Mouse (Mus musculus) MEL (cell line): ENCODE data around the gene Htr2a. TPM values are rescaled to one million over a fixed set of nuclear protein-coding genes. Genes with fewer than 3 reads are reported as not detected.

ENCODE experiments used
- DNase-seq: peaks from one replicate; pipeline ENCODE4 v3.0.0; 2011; ENCODE audit warnings: low read depth, low spot score
- H3K27ac ChIP-seq: 2 replicates; pipeline ENCODE4 v1.5.1; 2012; ENCODE audit warnings: low read depth, mild to moderate bottlenecking, control low read depth, low read length, moderate library complexity; ENCODE audit not compliant: control insufficient read depth
- H3K27me3 ChIP-seq, 2 experiments: fragments of 150-350 bp in 1 of 2; sonication (generic) in 1 of 2; 2 replicates each; pipeline ENCODE4 v1.6.1; 2012; ENCODE audit warnings: low read length in 2 of 2, mild to moderate bottlenecking in 2 of 2, improper control_type of control experiment in 1 of 2, moderate library complexity in 1 of 2; ENCODE audit not compliant: insufficient read depth in 2 of 2, control insufficient read depth in 1 of 2
- H3K36me3 ChIP-seq, 2 experiments: 2 replicates each; pipeline ENCODE4 v1.6.1; 2012 to 2014; ENCODE audit warnings: low read length in 2 of 2, improper control_type of control experiment in 1 of 2, inconsistent platforms in 1 of 2, mild to moderate bottlenecking in 1 of 2; ENCODE audit not compliant: insufficient read depth in 2 of 2, control insufficient read depth in 1 of 2
- H3K4me1 ChIP-seq, 2 experiments: fragments of 150-350 bp in 1 of 2; sonication (generic) in 1 of 2; 2 replicates each; pipeline ENCODE4 v1.6.1; 2012; ENCODE audit warnings: low read length in 2 of 2, improper control_type of control experiment in 1 of 2, mild to moderate bottlenecking in 1 of 2; ENCODE audit not compliant: insufficient read depth in 2 of 2, control insufficient read depth in 1 of 2
- H3K4me3 ChIP-seq, 2 experiments: fragments of 150-350 bp in 1 of 2; sonication (generic) in 1 of 2; 2 replicates each; pipeline ENCODE4 v1.5.1; 2012; ENCODE audit warnings: low read depth in 2 of 2, low read length in 2 of 2, mild to moderate bottlenecking in 2 of 2, moderate library complexity in 2 of 2, control low read depth in 1 of 2, improper control_type of control experiment in 1 of 2; ENCODE audit not compliant: control insufficient read depth in 1 of 2, insufficient read depth in 1 of 2
- H3K79me2 ChIP-seq: 2 replicates; pipeline ENCODE4 v1.6.1; 2012; ENCODE audit warnings: mild to moderate bottlenecking, low read length, moderate library complexity; ENCODE audit not compliant: control insufficient read depth, poor library complexity, insufficient read depth
- H3K9ac ChIP-seq: 2 replicates; pipeline ENCODE4 v1.6.1; 2012; ENCODE audit warnings: low read depth, mild to moderate bottlenecking, control low read depth, low read length, moderate library complexity; ENCODE audit not compliant: control insufficient read depth, poor library complexity, severe bottlenecking
- H3K9me3 ChIP-seq: fragments of 150-350 bp; sonication (generic); replicated peaks from 2 replicates; pipeline ENCODE4 v1.6.1; 2012; ENCODE audit warnings: mild to moderate bottlenecking, low read length, improper control_type of control experiment, moderate library complexity; ENCODE audit not compliant: insufficient read depth
- BHLHE40 ChIP-seq: IDR thresholded peaks from 2 replicates; pipeline ENCODE4 v1.6.1; 2012; ENCODE audit warnings: low read depth, mild to moderate bottlenecking, inconsistent platforms, low read length, improper control_type of control experiment, borderline replicate concordance
- CHD1 ChIP-seq: IDR thresholded peaks from 2 replicates; pipeline ENCODE4 v1.6.1; 2012; ENCODE audit warnings: low read depth, mild to moderate bottlenecking, inconsistent platforms, low read length, improper control_type of control experiment
- E2F4 ChIP-seq: IDR thresholded peaks from 2 replicates; pipeline ENCODE4 v1.6.1; 2011; ENCODE audit warnings: low read depth, low read length, improper control_type of control experiment, borderline replicate concordance
- ELF1 ChIP-seq: IDR thresholded peaks from 2 replicates; pipeline ENCODE4 v1.6.1; 2014; ENCODE audit warnings: low read depth, mild to moderate bottlenecking, inconsistent platforms, low read length, improper control_type of control experiment, moderate library complexity
- EP300 ChIP-seq, 2 experiments: IDR thresholded peaks; 2 replicates each; pipeline ENCODE4 v1.6.1; 2011; ENCODE audit warnings: improper control_type of control experiment in 2 of 2, low read length in 2 of 2, low read depth in 1 of 2, mild to moderate bottlenecking in 1 of 2
- ETS1 ChIP-seq: IDR thresholded peaks from 2 replicates; pipeline ENCODE4 v1.6.1; 2012; ENCODE audit warnings: low read depth, mild to moderate bottlenecking, inconsistent platforms, low read length, improper control_type of control experiment, moderate library complexity
- GABPA ChIP-seq: IDR thresholded peaks from 2 replicates; pipeline ENCODE4 v1.6.1; 2012; ENCODE audit warnings: low read depth, mild to moderate bottlenecking, inconsistent platforms, low read length, improper control_type of control experiment, moderate library complexity
- HCFC1 ChIP-seq: IDR thresholded peaks from 2 replicates; pipeline ENCODE4 v1.6.1; 2012; ENCODE audit warnings: low read depth, mild to moderate bottlenecking, inconsistent platforms, low read length, improper control_type of control experiment, moderate library complexity
- JUND ChIP-seq: IDR thresholded peaks from 2 replicates; pipeline ENCODE4 v1.6.1; 2011; ENCODE audit warnings: low read depth, mild to moderate bottlenecking, improper control_type of control experiment, low read length
- KAT2A ChIP-seq: conservative IDR thresholded peaks from 2 replicates; pipeline ENCODE4 v1.6.1; 2012; ENCODE audit warnings: low read depth, low read length, improper control_type of control experiment, inconsistent platforms
- MAFK ChIP-seq: IDR thresholded peaks from 2 replicates; pipeline ENCODE4 v1.6.1; 2011; ENCODE audit warnings: low read depth, mild to moderate bottlenecking, low read length, improper control_type of control experiment, borderline replicate concordance
- MYB ChIP-seq: IDR thresholded peaks from 2 replicates; pipeline ENCODE4 v1.6.1; 2011; ENCODE audit warnings: mild to moderate bottlenecking, low read depth, low read length, improper control_type of control experiment
- MYC ChIP-seq: IDR thresholded peaks from 2 replicates; pipeline ENCODE4 v1.6.1; 2011; ENCODE audit warnings: low read depth, mild to moderate bottlenecking, low read length, improper control_type of control experiment, moderate library complexity
- NELFE ChIP-seq: IDR thresholded peaks from 2 replicates; pipeline ENCODE4 v1.6.1; 2011; ENCODE audit warnings: low read depth, low read length, improper control_type of control experiment
- NRF1 ChIP-seq: IDR thresholded peaks from 2 replicates; pipeline ENCODE4 v1.6.1; 2014; ENCODE audit warnings: low read depth, mild to moderate bottlenecking, inconsistent platforms, low read length, improper control_type of control experiment, moderate library complexity; ENCODE audit not compliant: poor library complexity, insufficient read depth, severe bottlenecking
- POLR2A ChIP-seq, 2 experiments: IDR thresholded peaks; 2 replicates each; pipeline ENCODE4 v1.6.1; 2011 to 2012; ENCODE audit warnings: low read length in 2 of 2, mild to moderate bottlenecking in 2 of 2, control low read depth in 1 of 2, improper control_type of control experiment in 1 of 2, low read depth in 1 of 2, moderate library complexity in 1 of 2; ENCODE audit not compliant: control insufficient read depth in 1 of 2, insufficient read depth in 1 of 2, poor library complexity in 1 of 2
- POLR2AphosphoS2 ChIP-seq: IDR thresholded peaks from 2 replicates; pipeline ENCODE4 v1.6.1; 2011; ENCODE audit warnings: low read length, improper control_type of control experiment
- RAD21 ChIP-seq: IDR thresholded peaks from 2 replicates; pipeline ENCODE4 v1.6.1; 2011; ENCODE audit warnings: mild to moderate bottlenecking, low read depth, low read length, improper control_type of control experiment
- RCOR1 ChIP-seq: IDR thresholded peaks from 2 replicates; pipeline ENCODE4 v1.6.1; 2012; ENCODE audit warnings: low read depth, mild to moderate bottlenecking, inconsistent platforms, low read length, improper control_type of control experiment
- SIN3A ChIP-seq: IDR thresholded peaks from 2 replicates; pipeline ENCODE4 v1.6.1; 2012; ENCODE audit warnings: low read length, improper control_type of control experiment, inconsistent platforms
- SMC3 ChIP-seq: IDR thresholded peaks from 2 replicates; pipeline ENCODE4 v1.6.1; 2011; ENCODE audit warnings: low read depth, low read length, improper control_type of control experiment
- TAL1 ChIP-seq: IDR thresholded peaks from 2 replicates; pipeline ENCODE4 v1.6.1; 2012; ENCODE audit warnings: mild to moderate bottlenecking, inconsistent platforms, low read length, moderate library complexity, mixed read lengths
- TBP ChIP-seq: IDR thresholded peaks from 2 replicates; pipeline ENCODE4 v1.8.0; 2011; ENCODE audit warnings: low read depth, low read length, improper control_type of control experiment
- TCF12 ChIP-seq: IDR thresholded peaks from 2 replicates; pipeline ENCODE4 v1.6.1; 2014; ENCODE audit warnings: low read depth, mild to moderate bottlenecking, inconsistent platforms, low read length, improper control_type of control experiment, moderate library complexity
- USF1 ChIP-seq: IDR thresholded peaks from 2 replicates; pipeline ENCODE4 v1.6.1; 2014; ENCODE audit warnings: low read depth, mild to moderate bottlenecking, inconsistent platforms, low read length, improper control_type of control experiment, moderate library complexity
- USF2 ChIP-seq, 2 experiments: IDR thresholded peaks; 2 replicates each; pipeline ENCODE4 v1.6.1; 2011 to 2012; ENCODE audit warnings: improper control_type of control experiment in 2 of 2, low read length in 2 of 2, borderline replicate concordance in 1 of 2, inconsistent platforms in 1 of 2, low read depth in 1 of 2, mild to moderate bottlenecking in 1 of 2; ENCODE audit not compliant: insufficient read depth in 1 of 2
- ZMIZ1 ChIP-seq: IDR thresholded peaks from 2 replicates; pipeline ENCODE4 v1.6.1; 2012; ENCODE audit warnings: low read depth, mild to moderate bottlenecking, inconsistent platforms, low read length, improper control_type of control experiment, moderate library complexity
- ZNF384 ChIP-seq: IDR thresholded peaks from 2 replicates; pipeline ENCODE4 v1.6.1; 2012; ENCODE audit warnings: low read depth, mild to moderate bottlenecking, inconsistent platforms, low read length, improper control_type of control experiment
- polyA plus RNA-seq, 2 experiments: library from polyadenylated mRNA; stranded (reverse) in 1 of 2; unstranded in 1 of 2; fragments of >175 nt in 1 of 2; fragments of >200 nt in 1 of 2; gene quantifications; 2 replicates each; pipeline versions ENCODE4 v1.2.1 to v1.2.4; 2012; ENCODE audit warnings: low replicate concordance in 2 of 2, low read depth in 1 of 2; ENCODE audit not compliant: insufficient read length in 2 of 2, insufficient read depth in 1 of 2, missing spikeins in 1 of 2
- total RNA-seq: library from RNA; depleted of rRNA; stranded (reverse); fragments of 300-350 nt; gene quantifications from 2 replicates; pipeline ENCODE4 v1.2.3, GENCODE M21; 2012

The Htr2a gene
- total and polyA plus RNA-seq, 3 experiments, result 0.65 to 1.4 TPM; not detected in 1

- Histone ChIP-seq H3K9ac (peak within 1 kb of the TSS; percentile 98), H3K36me3 (peaks cover 8 to 15% of the 10 kb centered on the region in 2 experiments), H3K9me3 (no peaks in the 10 kb centered on the region), H3K4me3 (peak within 1 kb of the TSS; percentile 94 to 100)
- TF ChIP-seq MYC, result no peak
- TF ChIP-seq USF2 (IDR thresholded peaks at IDR 0.05; ENCODE audit: borderline replicate concordance in 1 of 2, insufficient read depth in 1 of 2, low read depth in 1 of 2, low read length in 2 of 2), result no peak
- TF ChIP-seq TBP, result peak; percentile 64
- TF ChIP-seq USF1, result no peak
- TF ChIP-seq NRF1, result peak; percentile 37; the same call in 1 of the 2 replicates
- TF ChIP-seq JUND, result no peak
- TF ChIP-seq SIN3A, result peak; percentile 14; the same call in 1 of the 2 replicates
- TF ChIP-seq ELF1, result peak; percentile 18; the same call in 1 of the 2 replicates
- no peak for TF ChIP-seq MAFK
- TF ChIP-seq POLR2A (IDR thresholded peaks at IDR 0.05; ENCODE audit: control insufficient read depth in 1 of 2, insufficient read depth in 1 of 2, low read depth in 1 of 2, low read length in 2 of 2, poor library complexity in 1 of 2), result peak; percentile 44 to 82; a peak in 3 of 4 replicates
- peak; percentile 66 for TF ChIP-seq NELFE
- TF ChIP-seq TCF12, result 0 out of 2 replicates have a peak, but pooled peaks have one; percentile 16
- peak; percentile 72; the same call in 1 of the 2 replicates for TF ChIP-seq POLR2AphosphoS2
- TF ChIP-seq E2F4, result no peak
- peak; percentile 35; the same call in 1 of the 2 replicates for TF ChIP-seq HCFC1
- TF ChIP-seq, all 39 proteins: peak for 9
- Histone ChIP-seq H3K4me1 (peaks cover 4 to 7% of the 10 kb centered on the region in 2 experiments; a peak in 1 of 4 replicates), H3K27ac (peak within 1 kb of the TSS; percentile 45), H3K27me3 (peaks cover 0 to 2% of the 10 kb centered on the region in 2 experiments; a peak in 1 of 4 replicates), H3K79me2 (peaks cover 14% of the 10 kb centered on the region)
- DNase-seq, result peak; percentile 95
Observed at GRCm38 (mm10) chr14:74732079-74732783, 91.6 kb downstream of the Htr2a start, which contains the start of gene Esd. Esd (plus strand) TSS chr14:74732297.

DNA sequence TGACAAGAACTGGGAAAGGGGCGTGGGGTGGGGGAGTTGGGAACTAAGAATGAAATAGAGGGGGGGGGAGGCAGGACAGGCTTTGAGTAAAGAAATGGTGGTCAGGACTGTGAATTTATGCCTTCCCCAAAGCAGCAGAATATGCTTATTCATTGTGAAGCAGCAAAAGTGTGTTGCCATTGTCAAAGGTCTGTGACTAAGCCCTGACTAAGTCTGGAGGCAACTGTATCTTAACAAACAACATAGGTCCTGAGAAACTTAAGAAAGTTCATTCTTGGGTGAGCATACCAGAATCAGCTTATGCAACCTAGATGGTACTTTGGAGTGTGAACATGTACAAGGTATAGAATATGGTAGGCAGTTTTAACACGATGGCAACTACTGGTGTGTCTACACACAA, 92.8 kb downstream of the Htr2a start:
- Histone ChIP-seq H3K27me3 (no peaks in the 10 kb centered on the region), H3K4me1 (peaks cover 4 to 7% of the 10 kb centered on the region in 2 experiments; a peak in 1 of 4 replicates), H3K4me3 (peak overlapping the region in 1 of 2 experiments; percentile 94; a peak in 3 of 4 replicates), H3K79me2 (peaks cover 14% of the 10 kb centered on the region), H3K9me3 (no peaks in the 10 kb centered on the region), H3K27ac (no peak overlapping the region; the same call in 1 of the 2 replicates), H3K9ac (peak overlapping the region; percentile 98), H3K36me3 (peaks cover 8 to 15% of the 10 kb centered on the region in 2 experiments)
- peak; percentile 71 for DNase-seq
- no peak for TF ChIP-seq CHD1
- TF ChIP-seq E2F4, result no peak
- TF ChIP-seq NELFE, result no peak
- TF ChIP-seq KAT2A, result no peak
- no peak for TF ChIP-seq TAL1
- no peak for TF ChIP-seq RCOR1
- TF ChIP-seq USF2 (IDR thresholded peaks at IDR 0.05; ENCODE audit: borderline replicate concordance in 1 of 2, insufficient read depth in 1 of 2, low read depth in 1 of 2, low read length in 2 of 2), result no peak
- TF ChIP-seq RAD21, result no peak
- peak; percentile 87; the same call in 1 of the 2 replicates for TF ChIP-seq GABPA
- TF ChIP-seq POLR2A (IDR thresholded peaks at IDR 0.05; ENCODE audit: control insufficient read depth in 1 of 2, insufficient read depth in 1 of 2, low read depth in 1 of 2, low read length in 2 of 2, poor library complexity in 1 of 2), result no peak
- no peak for TF ChIP-seq BHLHE40
- no peak for TF ChIP-seq EP300 (IDR thresholded peaks at IDR 0.05; ENCODE audit: low read depth in 1 of 2, low read length in 2 of 2)
- TF ChIP-seq ZNF384, result no peak
- no peak for TF ChIP-seq ZMIZ1
- peak; percentile 45; the same call in 1 of the 2 replicates for TF ChIP-seq SIN3A
- TF ChIP-seq ETS1, result 0 out of 2 replicates have a peak, but pooled peaks have one; percentile 28
- no peak for TF ChIP-seq HCFC1
- TF ChIP-seq MYB, result no peak
- no peak for TF ChIP-seq SMC3
